Mouse (Mus musculus) MEL-GATA-1-ER (cell line): Measurements from ENCODE around the gene Srp54c.

Experiments
- DNase-seq: peaks from one replicate; pipeline ENCODE4 v3.0.0-alpha.2; 2012; ENCODE audit warnings: low read depth; ENCODE audit errors: extremely low read depth

The Srp54c gene

DNA sequence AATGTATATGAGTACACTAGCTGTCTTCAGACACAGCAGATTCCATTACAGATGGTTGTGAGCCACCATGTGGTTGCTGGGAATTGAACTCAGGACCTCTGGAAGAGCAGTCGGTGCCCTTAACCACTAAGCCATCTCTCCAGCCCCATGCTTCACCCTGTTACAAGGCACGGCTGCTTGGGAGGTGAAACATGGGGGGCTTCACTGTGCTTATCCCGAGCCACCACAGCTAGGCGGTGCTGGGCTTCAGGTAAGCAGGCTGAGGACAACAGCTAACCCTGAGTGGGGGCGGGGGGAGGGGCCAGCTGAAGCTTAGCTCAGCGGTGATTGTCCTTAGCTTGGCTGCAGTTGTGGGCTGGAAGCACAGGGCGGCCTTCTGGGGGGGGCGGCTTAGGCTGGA, 79.5 kb downstream of the Srp54c start:
- no peak for DNase-seq

DNA sequence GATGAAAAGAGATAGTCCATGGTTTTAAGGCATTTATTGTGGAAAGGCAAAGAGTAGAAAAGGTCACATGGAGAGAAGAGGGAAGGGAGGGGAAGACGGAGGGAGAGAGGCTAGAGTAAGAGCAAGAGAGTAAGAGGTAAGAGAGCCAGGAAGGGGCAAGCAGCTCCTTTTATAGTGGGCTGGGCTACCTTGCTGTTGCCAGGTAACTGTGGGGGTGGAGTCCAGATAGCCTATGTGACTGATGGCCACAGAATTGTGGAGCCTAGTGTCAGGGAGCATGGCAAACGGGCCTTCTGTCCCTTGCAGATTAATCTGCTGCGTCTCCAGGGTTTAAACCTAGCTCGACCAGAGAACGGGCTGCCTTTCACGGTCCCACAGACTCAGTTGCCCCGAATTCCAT, 81.9 kb downstream of the Srp54c start:
- no peak for DNase-seq
